Mouse (Mus musculus): ENCODE data around the gene Bcl6b. TPM values are rescaled to one million over a fixed set of nuclear protein-coding genes. Genes with fewer than 3 reads are reported as not detected.

Gene Bcl6b
- polyA plus RNA-seq, 1 experiment, result 0.70 TPM

- no peak for TF ChIP-seq CTCF (IDR thresholded peaks at IDR 0.05; ENCODE audit: borderline replicate concordance, insufficient read depth, low read length)
- no peak for TF ChIP-seq POLR2A (IDR thresholded peaks at IDR 0.05; ENCODE audit: low read depth, low read length)
- Histone ChIP-seq H3K27ac (ENCODE audit: insufficient read depth, low read length) (no peak overlapping the region), H3K4me1 (ENCODE audit: control insufficient read depth, insufficient read depth, low read length) (peaks cover 2% of the 10 kb centered on the region; the same call in 1 of the 2 replicates), H3K4me3 (ENCODE audit: insufficient read depth, low read length) (no peak overlapping the region)
These were observed 4.9 kb upstream of the Bcl6b start for GRCm38 (mm10) chr11:70234497-70234896.

- peaks cover 2% of the 10 kb centered on the region; the same call in 1 of the 2 replicates for H3K4me1 ChIP-seq (ENCODE audit: control insufficient read depth, insufficient read depth, low read length)
- TF ChIP-seq POLR2A (IDR thresholded peaks at IDR 0.05; ENCODE audit: low read depth, low read length) (no peak), CTCF (IDR thresholded peaks at IDR 0.05; ENCODE audit: borderline replicate concordance, insufficient read depth, low read length) (no peak)
- no peak overlapping the region for H3K4me3 ChIP-seq (ENCODE audit: insufficient read depth, low read length)
- no peak overlapping the region for H3K27ac ChIP-seq (ENCODE audit: insufficient read depth, low read length)
These were observed 4.4 kb upstream of the Bcl6b start for GRCm38 (mm10) chr11:70234037-70234436.

- no peak overlapping the region for H3K27ac ChIP-seq (ENCODE audit: insufficient read depth, low read length)
- H3K4me3 ChIP-seq (ENCODE audit: insufficient read depth, low read length), result no peak overlapping the region
- TF ChIP-seq CTCF (IDR thresholded peaks at IDR 0.05; ENCODE audit: borderline replicate concordance, insufficient read depth, low read length), result no peak
- no peak for TF ChIP-seq POLR2A (IDR thresholded peaks at IDR 0.05; ENCODE audit: low read depth, low read length)
- H3K4me1 ChIP-seq (ENCODE audit: control insufficient read depth, insufficient read depth, low read length), result peaks cover 2% of the 10 kb centered on the region; the same call in 1 of the 2 replicates
These were observed 3.4 kb upstream of the Bcl6b start for GRCm38 (mm10) chr11:70233016-70233415.

- H3K4me1 ChIP-seq (ENCODE audit: control insufficient read depth, insufficient read depth, low read length), result peaks cover 2% of the 10 kb centered on the region; the same call in 1 of the 2 replicates
- peak overlapping the region; percentile 40 for H3K4me3 ChIP-seq (ENCODE audit: insufficient read depth, low read length)
- H3K27ac ChIP-seq (ENCODE audit: insufficient read depth, low read length), result no peak overlapping the region
- TF ChIP-seq CTCF (IDR thresholded peaks at IDR 0.05; ENCODE audit: borderline replicate concordance, insufficient read depth, low read length) (no peak), POLR2A (IDR thresholded peaks at IDR 0.05; ENCODE audit: low read depth, low read length) (no peak)
These were observed 2.9 kb upstream of the Bcl6b start for GRCm38 (mm10) chr11:70232546-70232945.

GRCm38 (mm10) chr11:70230239-70230727 lies 685 bp upstream of the Bcl6b start:
- Histone ChIP-seq H3K4me3 (ENCODE audit: insufficient read depth, low read length) (no peak overlapping the region), H3K4me1 (ENCODE audit: control insufficient read depth, insufficient read depth, low read length) (no peaks in the 10 kb centered on the region), H3K27ac (ENCODE audit: insufficient read depth, low read length) (no peak overlapping the region)
- TF ChIP-seq CTCF (IDR thresholded peaks at IDR 0.05; ENCODE audit: borderline replicate concordance, insufficient read depth, low read length) (peak; percentile 99), POLR2A (IDR thresholded peaks at IDR 0.05; ENCODE audit: low read depth, low read length) (peak; percentile 31; the same call in 1 of the 2 replicates)

- Histone ChIP-seq H3K4me3 (ENCODE audit: insufficient read depth, low read length) (peak overlapping the region; percentile 20), H3K4me1 (ENCODE audit: control insufficient read depth, insufficient read depth, low read length) (no peaks in the 10 kb centered on the region), H3K27ac (ENCODE audit: insufficient read depth, low read length) (no peak overlapping the region)
- TF ChIP-seq POLR2A (IDR thresholded peaks at IDR 0.05; ENCODE audit: low read depth, low read length), result no peak
- no peak for TF ChIP-seq CTCF (IDR thresholded peaks at IDR 0.05; ENCODE audit: borderline replicate concordance, insufficient read depth, low read length)
These were observed 770 bp downstream of the Bcl6b start for GRCm38 (mm10) chr11:70228828-70229227.

GRCm38 (mm10) chr11:70227661-70228245 lies 1.8 kb downstream of the Bcl6b start:
- H3K4me3 ChIP-seq (ENCODE audit: insufficient read depth, low read length), result no peak overlapping the region
- H3K4me1 ChIP-seq (ENCODE audit: control insufficient read depth, insufficient read depth, low read length), result no peaks in the 10 kb centered on the region
- H3K27ac ChIP-seq (ENCODE audit: insufficient read depth, low read length), result no peak overlapping the region
- TF ChIP-seq CTCF (IDR thresholded peaks at IDR 0.05; ENCODE audit: borderline replicate concordance, insufficient read depth, low read length), result no peak
- TF ChIP-seq POLR2A (IDR thresholded peaks at IDR 0.05; ENCODE audit: low read depth, low read length), result no peak

- TF ChIP-seq CTCF (IDR thresholded peaks at IDR 0.05; ENCODE audit: borderline replicate concordance, insufficient read depth, low read length) (no peak), POLR2A (IDR thresholded peaks at IDR 0.05; ENCODE audit: low read depth, low read length) (no peak)
- H3K4me1 ChIP-seq (ENCODE audit: control insufficient read depth, insufficient read depth, low read length), result no peaks in the 10 kb centered on the region
- no peak overlapping the region for H3K27ac ChIP-seq (ENCODE audit: insufficient read depth, low read length)
These were observed 2.5 kb downstream of the Bcl6b start for GRCm38 (mm10) chr11:70227126-70227525.

GRCm38 (mm10) chr11:70226602-70226890 lies 3.1 kb downstream of the Bcl6b start:
- H3K4me1 ChIP-seq (ENCODE audit: control insufficient read depth, insufficient read depth, low read length), result no peaks in the 10 kb centered on the region
- no peak for TF ChIP-seq POLR2A (IDR thresholded peaks at IDR 0.05; ENCODE audit: low read depth, low read length)
- no peak for TF ChIP-seq CTCF (IDR thresholded peaks at IDR 0.05; ENCODE audit: borderline replicate concordance, insufficient read depth, low read length)
- no peak overlapping the region for H3K4me3 ChIP-seq (ENCODE audit: insufficient read depth, low read length)
- no peak overlapping the region for H3K27ac ChIP-seq (ENCODE audit: insufficient read depth, low read length)

More at GRCm38 (mm10) chr11:70227126-70227525, 2.5 kb downstream of the Bcl6b start:
- no peak overlapping the region for H3K4me3 ChIP-seq (ENCODE audit: insufficient read depth, low read length)

GRCm38 (mm10) chr11:70225798-70226601 lies 3.6 kb downstream of the Bcl6b start:
- no peak for TF ChIP-seq CTCF (IDR thresholded peaks at IDR 0.05; ENCODE audit: borderline replicate concordance, insufficient read depth, low read length)
- no peak for TF ChIP-seq POLR2A (IDR thresholded peaks at IDR 0.05; ENCODE audit: low read depth, low read length)
- no peak overlapping the region for H3K4me3 ChIP-seq (ENCODE audit: insufficient read depth, low read length)
- no peaks in the 10 kb centered on the region for H3K4me1 ChIP-seq (ENCODE audit: control insufficient read depth, insufficient read depth, low read length)
- H3K27ac ChIP-seq (ENCODE audit: insufficient read depth, low read length), result no peak overlapping the region

All from embryonic fibroblast, embryonic 13.5 days (primary cell).